Mouse (Mus musculus) v-Abl transformed pro-B cells (cell line): ENCODE measurements at regions not wholly inside any gene's neighbourhood (a gene's known extent, or its start where the extent isn't known, plus 50 kb on each side); places are given as distances from the start of the nearest gene placed in this dataset.
"Not testable (repeated sequence)": the region's sequence is repeated elsewhere in the genome, so short reads cannot be mapped to it uniquely, and the experiment has no call there.

ENCODE experiments used
- in situ Hi-C, 2 experiments: fragments of 400-800 bp; cut with MboI; formaldehyde crosslinking; loops; one replicate each; pipeline ENCODE4 v1.15.1; 2025; ENCODE audit not compliant: unreplicated experiment in 2 of 2

GRCm38 (mm10) chr7:83381381-83382181, 203.1 kb upstream of the Tmc3 start:
- in situ Hi-C loops, result no loop called here

GRCm38 (mm10) chr7:83382803-83383363, 201.8 kb upstream of the Tmc3 start:
- in situ Hi-C loops, result no loop called here

GRCm38 (mm10) chr7:83391388-83391787, 193.3 kb upstream of the Tmc3 start:
- in situ Hi-C loops, result no loop called here

GRCm38 (mm10) chr7:83392181-83392580, 192.5 kb upstream of the Tmc3 start:
- in situ Hi-C loops, result no loop called here

- in situ Hi-C loops, result no loop called here
These were observed 192.1 kb upstream of the Tmc3 start for GRCm38 (mm10) chr7:83392625-83393024.

GRCm38 (mm10) chr7:83394156-83394555, 190.6 kb upstream of the Tmc3 start:
- in situ Hi-C loops, result no loop called here

GRCm38 (mm10) chr7:83399668-83400067, 185.1 kb upstream of the Tmc3 start:
- in situ Hi-C loops, result no loop called here

- in situ Hi-C loops, result no loop called here
These were observed 183.7 kb upstream of the Tmc3 start for GRCm38 (mm10) chr7:83401001-83401400.

- in situ Hi-C loops, result not testable (repeated sequence)
These were observed 172.0 kb upstream of the Tmc3 start for GRCm38 (mm10) chr7:83412745-83413144.

- in situ Hi-C loops, result no loop called here
These were observed 154.7 kb upstream of the Tmc3 start for GRCm38 (mm10) chr7:83429929-83430556.

- in situ Hi-C loops, result no loop called here
These were observed 153.6 kb upstream of the Tmc3 start for GRCm38 (mm10) chr7:83431094-83431493.

GRCm38 (mm10) chr7:83432843-83433242, 151.9 kb upstream of the Tmc3 start:
- in situ Hi-C loops, result no loop called here

- in situ Hi-C loops, result no loop called here
These were observed 150.6 kb upstream of the Tmc3 start for GRCm38 (mm10) chr7:83433959-83434715.

- in situ Hi-C loops, result no loop called here
These were observed 146.0 kb upstream of the Tmc3 start for GRCm38 (mm10) chr7:83438538-83439393.

- in situ Hi-C loops, result no loop called here
These were observed 141.0 kb upstream of the Tmc3 start for GRCm38 (mm10) chr7:83443596-83444278.

- in situ Hi-C loops, result no loop called here
These were observed 140.5 kb upstream of the Tmc3 start for GRCm38 (mm10) chr7:83444279-83444615.

GRCm38 (mm10) chr7:83445181-83445926, 139.4 kb upstream of the Tmc3 start:
- in situ Hi-C loops, result no loop called here

- in situ Hi-C loops, result no loop called here
These were observed 134.4 kb upstream of the Tmc3 start for GRCm38 (mm10) chr7:83450346-83450745.

- in situ Hi-C loops, result no loop called here
These were observed 132.4 kb upstream of the Tmc3 start for GRCm38 (mm10) chr7:83452309-83452708.
